Mouse (Mus musculus): ENCODE measurements around the gene Srsf2. TPM values are rescaled to one million over a fixed set of nuclear protein-coding genes. Genes with fewer than 3 reads are reported as not detected.

Gene Srsf2
- polyA plus RNA-seq, 1 experiment from 2014 or later: 830 TPM

GRCm38 (mm10) chr11:116807116-116807515 lies 45.8 kb downstream of the Srsf2 start:
- Histone ChIP-seq H3K27ac (no peak overlapping the region), H3K9me3 (no peaks in the 10 kb centered on the region), H3K4me1 (peaks cover 26% of the 10 kb centered on the region), H3K9ac (no peak overlapping the region), H3K27me3 (peaks cover 15% of the 10 kb centered on the region; the same call in 1 of the 2 replicates), H3K36me3 (no peaks in the 10 kb centered on the region), H3K4me3 (no peak overlapping the region), H3K4me2 (no peak overlapping the region)
- 55% methylated on average over 7 of the region's 7 CpGs for WGBS
- ATAC-seq (ENCODE audit: insufficient number of reproducible peaks, insufficient read depth, low FRiP score, low TSS enrichment, low read depth): no peak

- no peaks in the 10 kb centered on the region for H3K9me3 ChIP-seq
- no peak for ATAC-seq (ENCODE audit: insufficient number of reproducible peaks, insufficient read depth, low FRiP score, low TSS enrichment, low read depth)
- H3K4me3 ChIP-seq: no peak overlapping the region
- peaks cover 15% of the 10 kb centered on the region; the same call in 1 of the 2 replicates for H3K27me3 ChIP-seq
- H3K4me2 ChIP-seq: no peak overlapping the region
- H3K27ac ChIP-seq: 0 out of 2 replicates have a peak overlapping the region, but pooled peaks have one; percentile 33
- peaks cover 20% of the 10 kb centered on the region for H3K4me1 ChIP-seq
- H3K9ac ChIP-seq: 0 out of 2 replicates have a peak overlapping the region, but pooled peaks have one; percentile 40
- WGBS: 74% methylated on average over 15 of the region's 15 CpGs
- H3K36me3 ChIP-seq: no peaks in the 10 kb centered on the region
Observed at GRCm38 (mm10) chr11:116806136-116807071, 46.5 kb downstream of the Srsf2 start.

- Histone ChIP-seq H3K27ac (no peak overlapping the region), H3K4me3 (no peak overlapping the region), H3K4me1 (peaks cover 11% of the 10 kb centered on the region), H3K36me3 (no peaks in the 10 kb centered on the region), H3K27me3 (no peaks in the 10 kb centered on the region), H3K9ac (no peak overlapping the region), H3K4me2 (no peak overlapping the region), H3K9me3 (no peaks in the 10 kb centered on the region)
- ATAC-seq (ENCODE audit: insufficient number of reproducible peaks, insufficient read depth, low FRiP score, low TSS enrichment, low read depth): no peak
- WGBS: 78% methylated on average over 5 of the region's 5 CpGs
Observed at GRCm38 (mm10) chr11:116802709-116803108, 50.2 kb downstream of the Srsf2 start.

GRCm38 (mm10) chr11:116801106-116801505 lies 51.8 kb downstream of the Srsf2 start:
- no peak overlapping the region for H3K27ac ChIP-seq
- no peak for ATAC-seq (ENCODE audit: insufficient number of reproducible peaks, insufficient read depth, low FRiP score, low TSS enrichment, low read depth)
- H3K27me3 ChIP-seq: no peaks in the 10 kb centered on the region
- H3K9ac ChIP-seq: no peak overlapping the region
- 59% methylated on average over 5 of the region's 5 CpGs for WGBS
- peaks cover 6% of the 10 kb centered on the region; the same call in 1 of the 2 replicates for H3K4me1 ChIP-seq
- H3K36me3 ChIP-seq: no peaks in the 10 kb centered on the region
- no peak overlapping the region for H3K4me2 ChIP-seq
- H3K4me3 ChIP-seq: no peak overlapping the region
- no peaks in the 10 kb centered on the region for H3K9me3 ChIP-seq

Other genes with a start within 250 kb of the Srsf2 start
- 4.2 and 4.3 TPM in 2 replicates for gene Rhbdf2, start 226.1 kb downstream of the Srsf2 start, polyA plus RNA-seq (2015; fragmentation: Nextera tagmentation; extraction: Ambion mirVana)
- gene Prcd, start 199.6 kb downstream of the Srsf2 start, polyA plus RNA-seq (2015; fragmentation: Nextera tagmentation; extraction: Ambion mirVana): 0.69 and 0.80 TPM in 2 replicates
- 7.1 and 7.9 TPM in 2 replicates for gene Cygb, start 198.8 kb downstream of the Srsf2 start, polyA plus RNA-seq (2015; fragmentation: Nextera tagmentation; extraction: Ambion mirVana)
- not detected in 2 replicates for gene St6galnac1, start 77.6 kb downstream of the Srsf2 start, polyA plus RNA-seq (2015; fragmentation: Nextera tagmentation; extraction: Ambion mirVana)
- 19.6 and 19.7 TPM in 2 replicates for gene Mxra7, start 25.0 kb downstream of the Srsf2 start, polyA plus RNA-seq (2015; fragmentation: Nextera tagmentation; extraction: Ambion mirVana)
- 78.6 and 84.4 TPM in 2 replicates for gene Mettl23, start 9.8 kb downstream of the Srsf2 start, polyA plus RNA-seq (2015; fragmentation: Nextera tagmentation; extraction: Ambion mirVana)
- gene Jmjd6, start 9.6 kb downstream of the Srsf2 start, polyA plus RNA-seq (2015; fragmentation: Nextera tagmentation; extraction: Ambion mirVana): 73.4 and 77.7 TPM in 2 replicates
- gene Mfsd11, start 654 bp downstream of the Srsf2 start, polyA plus RNA-seq (2015; fragmentation: Nextera tagmentation; extraction: Ambion mirVana): 42.6 and 45.6 TPM in 2 replicates
- gene Mgat5b, start 65.8 kb upstream of the Srsf2 start, polyA plus RNA-seq (2015; fragmentation: Nextera tagmentation; extraction: Ambion mirVana): 1.7 and 3.3 TPM in 2 replicates

Measured in embryonic facial prominence, embryonic 13.5 days (tissue).